Mouse (Mus musculus) bone marrow macrophage, adult 2 months (primary cell): ENCODE results near the gene Anapc5. TPM values are rescaled to one million over a fixed set of nuclear protein-coding genes. Genes with fewer than 3 reads are reported as not detected.

Experiments used
- H3K27ac ChIP-seq: 2 replicates; pipeline ENCODE4 v1.5.1; 2012; ENCODE audit warnings: low read depth, low read length; ENCODE audit not compliant: insufficient read depth
- H3K4me1 ChIP-seq: 2 replicates; pipeline ENCODE4 v1.6.1; 2012; ENCODE audit warnings: low read length; ENCODE audit not compliant: control insufficient read depth, insufficient read depth
- H3K4me3 ChIP-seq: 2 replicates; pipeline ENCODE4 v1.5.1; 2012; ENCODE audit warnings: mild to moderate bottlenecking, low read length, moderate library complexity; ENCODE audit not compliant: insufficient read depth
- CTCF ChIP-seq: IDR thresholded peaks from 2 replicates; pipeline ENCODE4 v1.5.1; 2012; ENCODE audit warnings: low read depth, mild to moderate bottlenecking, low read length, moderate library complexity
- POLR2A ChIP-seq: IDR thresholded peaks from 2 replicates; pipeline ENCODE4 v1.6.1; 2012; ENCODE audit warnings: mild to moderate bottlenecking, low read depth, low read length, borderline replicate concordance
- polyA plus RNA-seq: library from polyadenylated mRNA; stranded (reverse); fragments of >200 nt; gene quantifications from 2 replicates; pipeline ENCODE4 v1.2.4, GENCODE M21; 2012; ENCODE audit not compliant: missing spikeins, insufficient read depth, insufficient read length

The Anapc5 gene
- polyA plus RNA-seq, 1 experiment, result 221 TPM

- peaks cover 11% of the 10 kb centered on the region; the same call in 1 of the 2 replicates for H3K4me1 ChIP-seq
- no peak overlapping the region for H3K4me3 ChIP-seq
- TF ChIP-seq POLR2A (no peak), CTCF (no peak)
- H3K27ac ChIP-seq, result no peak overlapping the region
Observed at GRCm38 (mm10) chr5:122780791-122781432, 40.2 kb downstream of the Anapc5 start.

GRCm38 (mm10) chr5:122779277-122779834, 41.8 kb downstream of the Anapc5 start, which contains the start of gene Camkk2:
TSS of gene Camkk2 (minus strand) at chr5:122779409.
- TF ChIP-seq CTCF (no peak), POLR2A (no peak)
- Histone ChIP-seq H3K4me3 (peak within 1 kb of the TSS; percentile 97), H3K4me1 (peaks cover 16% of the 10 kb centered on the region; the same call in 1 of the 2 replicates), H3K27ac (peak within 1 kb of the TSS; percentile 98)

DNA sequence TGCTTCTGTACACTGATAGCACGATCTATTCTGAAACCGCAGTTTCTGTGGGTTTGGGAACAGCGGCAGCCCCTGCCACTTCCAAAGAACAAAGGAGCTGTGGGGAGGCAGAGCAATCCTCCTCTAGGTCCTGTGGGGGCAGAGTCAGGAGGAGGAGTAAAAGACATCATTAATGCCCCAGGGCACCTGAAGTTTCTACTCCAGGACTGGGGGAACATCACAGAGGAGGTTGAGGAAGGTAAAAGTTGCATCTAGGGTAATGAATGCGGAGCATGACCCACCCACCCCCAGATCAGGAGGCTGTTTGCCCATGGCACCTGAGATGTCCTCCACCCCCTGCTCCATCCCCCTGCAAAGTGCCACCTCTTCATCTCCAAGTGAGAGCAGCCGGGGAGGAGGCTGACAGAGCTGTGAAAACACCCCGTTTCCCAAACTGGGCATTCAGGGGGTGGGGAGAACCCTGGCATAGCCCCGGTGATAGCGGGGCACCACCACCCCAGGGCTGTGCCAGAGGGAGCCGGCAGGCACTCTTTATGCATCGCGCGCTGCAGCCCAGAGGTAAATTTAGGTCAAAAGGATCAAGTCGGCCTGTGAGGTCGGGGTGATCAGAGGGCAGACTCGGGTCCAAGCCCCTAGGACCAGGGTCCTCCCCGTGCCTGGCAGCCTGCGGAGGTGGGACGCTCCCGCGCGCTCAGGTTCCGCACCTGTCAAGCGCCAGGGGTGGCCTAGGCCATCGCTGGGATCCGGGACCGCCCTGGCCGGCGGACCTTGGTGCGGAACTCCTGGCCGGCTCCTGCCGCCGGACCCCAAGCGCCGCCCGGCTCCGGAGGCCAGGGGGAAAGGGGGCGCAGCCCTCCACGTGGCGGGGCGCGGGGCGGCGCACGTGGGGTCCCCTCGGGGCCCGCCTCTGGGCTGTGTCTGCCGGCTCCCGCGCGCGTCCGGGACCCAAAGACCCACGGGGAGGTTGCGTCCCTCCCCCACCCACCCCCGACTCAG, 42.6 kb downstream of the Anapc5 start:
- H3K27ac ChIP-seq, result peak overlapping the region; percentile 98

DNA sequence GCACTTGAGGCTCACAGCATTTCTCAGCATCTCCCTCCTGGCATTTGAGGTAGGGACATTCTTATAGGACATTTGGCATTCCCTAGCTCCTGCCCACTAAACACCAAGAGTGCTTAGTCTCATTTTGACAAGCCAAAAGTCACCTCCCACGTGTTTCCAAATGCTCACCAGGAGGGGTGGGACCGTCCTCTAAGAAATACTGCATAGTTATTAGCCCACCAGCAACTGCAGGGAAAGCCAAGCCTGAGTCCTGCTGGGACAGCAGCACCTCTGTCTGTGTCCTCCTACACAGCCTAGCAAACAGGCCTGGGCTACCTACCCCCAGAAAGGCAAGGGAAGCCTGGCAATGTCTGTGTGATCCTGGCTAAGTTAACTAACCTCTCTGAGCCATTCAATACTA, 43.8 kb downstream of the Anapc5 start:
- Histone ChIP-seq H3K4me3 (peak overlapping the region; percentile 97), H3K27ac (peak overlapping the region; percentile 98), H3K4me1 (peaks cover 16% of the 10 kb centered on the region)
- no peak for TF ChIP-seq POLR2A

More for the DNA sequence above, 42.6 kb downstream of the Anapc5 start:
- peaks cover 16% of the 10 kb centered on the region; the same call in 1 of the 2 replicates for H3K4me1 ChIP-seq
- H3K4me3 ChIP-seq, result peak overlapping the region; percentile 97
- TF ChIP-seq POLR2A (no peak), CTCF (0 out of 2 replicates have a peak, but pooled peaks have one; percentile 4)

DNA sequence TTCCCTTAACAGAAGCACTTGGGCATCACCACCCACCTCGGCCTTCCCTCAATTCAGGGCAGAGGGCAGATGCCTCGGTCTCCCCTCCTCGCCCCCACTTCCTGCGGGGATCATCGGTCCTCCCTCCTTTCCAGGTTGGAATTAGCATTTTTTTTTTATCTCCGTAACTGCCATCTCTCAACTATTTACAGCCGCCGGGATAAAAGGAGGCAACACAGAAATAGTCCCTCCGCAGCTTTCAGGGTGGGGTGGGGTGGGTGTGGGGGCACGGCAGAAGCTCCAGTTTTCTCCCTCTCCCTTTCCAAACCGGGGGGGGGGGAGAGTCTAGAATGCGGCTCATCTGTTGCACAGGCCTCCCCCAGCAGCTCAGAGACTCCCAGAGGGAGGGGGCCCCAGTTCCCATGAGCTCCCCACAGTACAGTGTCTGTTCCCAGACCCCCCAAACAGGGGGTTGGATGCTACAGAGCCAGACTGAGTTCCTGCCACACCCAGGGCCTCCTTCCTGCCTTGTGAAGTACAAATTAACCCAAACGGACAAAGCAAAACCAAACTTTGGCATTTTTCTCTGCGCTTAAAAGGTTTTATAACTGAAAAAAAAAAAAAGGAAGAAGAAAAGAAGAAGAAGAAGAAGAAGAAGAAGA, 45.4 kb downstream of the Anapc5 start:
- H3K4me3 ChIP-seq, result no peak overlapping the region
- H3K4me1 ChIP-seq, result peaks cover 22% of the 10 kb centered on the region
- TF ChIP-seq CTCF (no peak), POLR2A (no peak)
- no peak overlapping the region for H3K27ac ChIP-seq

DNA sequence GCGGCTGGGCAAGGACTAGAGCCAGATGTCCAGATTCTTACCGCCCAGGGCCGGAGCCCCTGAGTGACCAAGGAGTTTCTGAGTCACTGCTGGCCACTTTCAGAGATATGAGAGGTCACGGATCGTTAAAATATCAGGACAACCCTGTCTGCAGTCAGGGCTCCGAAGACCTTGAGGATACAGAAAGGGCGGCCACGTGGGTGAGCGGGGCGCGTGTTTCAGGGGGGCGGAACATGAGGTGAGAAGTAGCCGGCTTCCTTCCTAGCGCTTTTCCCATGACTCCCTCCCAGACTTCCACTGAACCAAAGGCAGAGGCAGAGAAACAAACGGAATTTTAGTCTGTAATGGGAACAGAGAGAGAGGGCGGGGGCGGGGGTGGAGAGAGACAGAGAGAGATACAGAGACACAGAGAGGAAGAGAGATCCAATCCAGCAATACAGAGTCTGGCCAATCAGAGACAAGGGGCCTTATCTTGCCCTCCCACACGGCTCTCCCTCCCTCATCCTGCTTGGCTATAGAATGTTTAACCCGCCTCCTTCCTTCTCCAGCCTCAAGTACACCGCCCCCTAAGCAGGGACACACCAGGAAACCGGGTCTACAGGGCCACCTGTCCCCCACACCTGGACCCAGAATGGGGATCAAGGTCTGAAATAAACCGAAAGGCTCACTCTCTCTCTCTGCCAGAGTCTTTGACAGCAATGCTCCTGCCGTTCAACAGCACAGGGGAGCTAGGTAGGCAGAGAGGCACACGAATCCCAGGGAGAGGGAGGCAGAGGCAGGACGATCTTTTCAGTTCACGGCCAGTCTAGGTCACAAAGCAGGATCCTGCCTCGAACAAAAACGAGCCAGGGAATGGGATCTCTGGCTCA, 46.2 kb downstream of the Anapc5 start:
- Histone ChIP-seq H3K27ac (no peak overlapping the region), H3K4me3 (no peak overlapping the region), H3K4me1 (peaks cover 23% of the 10 kb centered on the region)
- no peak for TF ChIP-seq POLR2A
- TF ChIP-seq CTCF, result no peak

DNA sequence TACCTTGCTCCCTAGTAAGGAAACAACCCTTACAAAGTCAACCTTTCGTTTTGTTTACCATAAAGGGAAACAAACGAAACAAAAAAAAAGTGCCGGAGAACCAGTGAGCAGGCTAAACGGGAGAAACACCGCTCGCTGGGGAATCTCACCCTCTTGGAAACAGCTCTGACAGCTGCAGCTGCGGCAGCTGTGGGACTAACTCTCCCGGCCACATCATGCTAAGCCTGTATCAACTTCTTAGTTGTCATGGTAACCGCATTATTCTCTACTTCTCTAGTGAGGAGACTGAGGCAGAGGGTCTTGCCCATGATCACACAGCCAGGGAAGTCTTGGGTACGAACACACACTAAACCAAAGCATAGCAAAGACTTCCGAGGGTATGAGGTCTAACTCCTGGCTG, 47.4 kb downstream of the Anapc5 start:
- peaks cover 32% of the 10 kb centered on the region for H3K4me1 ChIP-seq
- no peak overlapping the region for H3K27ac ChIP-seq
- TF ChIP-seq POLR2A (no peak), CTCF (no peak)
- no peak overlapping the region for H3K4me3 ChIP-seq

GRCm38 (mm10) chr5:122771428-122771827, 49.7 kb downstream of the Anapc5 start:
- TF ChIP-seq CTCF (no peak), POLR2A (no peak)
- H3K4me1 ChIP-seq, result peaks cover 47% of the 10 kb centered on the region
- H3K27ac ChIP-seq, result peak overlapping the region; percentile 95
- H3K4me3 ChIP-seq, result peak overlapping the region; percentile 42; the same call in 1 of the 2 replicates
